Mouse (Mus musculus) heart, embryonic 13.5 days (tissue): ENCODE measurements at regions not wholly inside any gene's neighbourhood (a gene's known extent, or its start where the extent isn't known, plus 50 kb on each side); places are given as distances from the start of the nearest gene placed in this dataset.

ENCODE experiments used
- ATAC-seq: fragments of 200-750 bp; cut with Nextera tagmentation; 2 replicates; pipeline ENCODE4 v1.8.0; 2017; ENCODE audit warnings: moderate TSS enrichment; ENCODE audit not compliant: insufficient number of reproducible peaks, low FRiP score, low TSS enrichment; ENCODE audit errors: extremely low read depth
- H3K27ac ChIP-seq: fragments of 300-500 bp; sonication (generic); replicated peaks from 2 replicates; pipeline ENCODE4 v1.5.1; 2015; ENCODE audit warnings: moderate library complexity, mild to moderate bottlenecking, inconsistent platforms
- H3K27me3 ChIP-seq: fragments of 300-500 bp; sonication (generic); replicated peaks from 2 replicates; pipeline ENCODE4 v1.6.1; 2015; ENCODE audit warnings: mild to moderate bottlenecking, inconsistent platforms
- H3K36me3 ChIP-seq: fragments of 300-500 bp; sonication (generic); 2 replicates; pipeline ENCODE4 v1.6.1; 2015; ENCODE audit warnings: mild to moderate bottlenecking, inconsistent platforms
- H3K4me1 ChIP-seq: fragments of 300-500 bp; sonication (generic); 2 replicates; pipeline ENCODE4 v1.6.1; 2015; ENCODE audit warnings: inconsistent platforms
- H3K4me2 ChIP-seq: fragments of 300-500 bp; sonication (generic); 2 replicates; pipeline ENCODE4 v1.6.1; 2015; ENCODE audit warnings: inconsistent platforms, mild to moderate bottlenecking, moderate library complexity
- H3K4me3 ChIP-seq: fragments of 300-500 bp; sonication (generic); 2 replicates; pipeline ENCODE4 v1.5.1; 2015; ENCODE audit warnings: moderate library complexity, mild to moderate bottlenecking, inconsistent platforms
- H3K9ac ChIP-seq: fragments of 300-500 bp; sonication (generic); 2 replicates; pipeline ENCODE4 v1.6.1; 2015; ENCODE audit warnings: inconsistent platforms, mild to moderate bottlenecking, moderate library complexity
- H3K9me3 ChIP-seq: fragments of 300-500 bp; sonication (generic); 2 replicates; pipeline ENCODE4 v1.6.1; 2016; ENCODE audit warnings: inconsistent platforms
- WGBS: fragments of 180-500 bp; shearing (Covaris S2); methylation state at CpG from one replicate; pipeline ENCODE4 v1.1.7; 2015; ENCODE audit warnings: mixed read lengths; 5-methylcytosine and 5-hydroxymethylcytosine counted together

DNA sequence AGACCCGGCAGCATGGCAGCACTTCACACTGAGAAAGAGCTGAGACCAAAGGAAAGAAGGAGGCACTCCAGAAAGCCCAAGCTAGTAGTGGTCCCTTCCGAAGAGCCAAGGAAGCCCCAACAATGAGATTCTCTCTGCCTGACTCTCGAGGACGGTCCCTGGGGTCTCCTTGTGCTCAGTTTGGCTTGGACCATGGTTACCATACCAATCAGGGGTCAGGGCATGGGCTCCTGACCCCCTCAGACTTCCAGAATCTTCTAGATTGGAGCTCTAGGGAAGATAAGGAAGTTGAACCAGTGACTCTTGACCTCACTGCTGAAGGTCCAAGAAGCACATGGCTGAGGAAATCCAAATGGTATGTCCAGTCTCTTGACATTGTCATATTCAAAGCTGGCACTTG lies 53.0 kb upstream of the Cplx2 start:
- H3K4me3 ChIP-seq, result no peak overlapping the region
- no peaks in the 10 kb centered on the region for H3K9me3 ChIP-seq
- H3K9ac ChIP-seq, result no peak overlapping the region
- H3K27ac ChIP-seq, result no peak overlapping the region
- ATAC-seq, result no peak
- 71% methylated on average over 4 of the region's 4 CpGs for WGBS
- no peaks in the 10 kb centered on the region for H3K36me3 ChIP-seq
- no peak overlapping the region for H3K4me2 ChIP-seq
- peaks cover 9% of the 10 kb centered on the region for H3K4me1 ChIP-seq
- H3K27me3 ChIP-seq, result peaks cover 6% of the 10 kb centered on the region; the same call in 1 of the 2 replicates

DNA sequence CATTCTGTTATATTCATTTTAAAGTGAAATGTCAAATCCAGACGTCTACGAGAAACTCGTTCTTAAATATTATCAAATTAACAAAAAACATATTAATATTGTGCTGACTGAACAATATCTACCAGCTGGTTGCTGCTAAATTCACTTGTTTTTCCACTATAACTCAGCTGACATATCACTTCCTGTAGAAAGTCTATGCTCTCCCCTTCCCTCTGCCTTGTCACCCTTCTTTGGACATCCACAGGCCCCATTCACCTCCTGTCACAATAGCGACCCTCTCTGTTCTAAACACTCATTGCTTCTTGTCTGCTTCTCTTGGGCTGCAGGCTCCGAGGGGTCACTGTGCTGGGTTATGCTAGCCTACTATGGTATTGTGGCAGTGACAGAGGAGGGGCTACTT lies 52.5 kb upstream of the Cplx2 start:
- 69% methylated on average over 5 of the region's 5 CpGs for WGBS
- Histone ChIP-seq H3K4me2 (no peak overlapping the region), H3K27ac (no peak overlapping the region), H3K36me3 (no peaks in the 10 kb centered on the region), H3K9ac (no peak overlapping the region), H3K4me1 (peaks cover 6% of the 10 kb centered on the region; the same call in 1 of the 2 replicates), H3K27me3 (peaks cover 6% of the 10 kb centered on the region; the same call in 1 of the 2 replicates), H3K9me3 (no peaks in the 10 kb centered on the region), H3K4me3 (no peak overlapping the region)
- ATAC-seq, result no peak

DNA sequence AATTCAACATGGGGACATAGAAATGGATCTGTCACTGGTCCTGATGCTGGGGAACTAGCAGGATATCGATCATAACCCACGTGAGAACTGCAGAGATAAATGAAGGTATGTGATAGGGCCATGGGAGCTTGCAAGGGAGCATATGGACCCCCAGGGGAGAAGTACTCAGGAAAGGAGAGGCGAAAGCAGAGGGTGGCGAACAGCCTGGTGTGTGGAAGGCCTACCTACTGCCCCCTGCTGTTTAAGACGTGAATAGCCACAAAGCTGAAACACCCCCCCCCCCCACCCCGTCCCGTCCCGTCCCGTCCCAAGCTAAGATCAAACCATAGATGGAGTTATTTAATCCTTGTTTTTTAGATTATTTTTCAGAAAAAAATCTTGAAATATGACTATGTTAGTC lies 50.9 kb upstream of the Cplx2 start:
- Histone ChIP-seq H3K4me2 (no peak overlapping the region), H3K4me3 (no peak overlapping the region), H3K27me3 (peaks cover 20% of the 10 kb centered on the region), H3K36me3 (no peaks in the 10 kb centered on the region), H3K9ac (no peak overlapping the region), H3K4me1 (peaks cover 6% of the 10 kb centered on the region; the same call in 1 of the 2 replicates), H3K27ac (no peak overlapping the region), H3K9me3 (no peaks in the 10 kb centered on the region)
- no peak for ATAC-seq
- WGBS, result 51% methylated on average over 9 of the region's 9 CpGs

DNA sequence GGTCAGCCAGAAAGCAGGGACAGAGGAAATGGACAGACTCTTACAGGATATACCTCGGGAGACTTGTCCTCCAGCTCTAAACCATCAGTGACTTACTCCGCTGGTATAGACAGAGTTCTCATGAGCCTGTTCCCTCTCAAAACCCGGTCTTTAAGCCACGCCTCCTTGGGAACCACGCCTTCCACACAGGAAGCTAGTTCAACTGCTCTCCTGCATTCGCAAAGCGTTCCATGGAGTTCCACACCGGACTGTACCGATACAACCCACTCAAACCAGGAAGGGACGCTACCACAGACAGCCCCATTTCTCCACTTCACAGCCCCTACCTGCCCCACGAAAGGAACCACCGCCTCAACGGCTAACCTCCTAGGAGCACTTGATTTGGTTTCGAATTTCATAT lies 50.1 kb upstream of the Cplx2 start:
- H3K36me3 ChIP-seq, result no peaks in the 10 kb centered on the region
- ATAC-seq, result no peak
- H3K4me2 ChIP-seq, result no peak overlapping the region
- H3K27ac ChIP-seq, result no peak overlapping the region
- H3K9ac ChIP-seq, result no peak overlapping the region
- 60% methylated on average over 14 of the region's 14 CpGs for WGBS
- H3K4me3 ChIP-seq, result no peak overlapping the region
- H3K27me3 ChIP-seq, result peaks cover 23% of the 10 kb centered on the region
- H3K4me1 ChIP-seq, result peaks cover 6% of the 10 kb centered on the region; the same call in 1 of the 2 replicates
- no peaks in the 10 kb centered on the region for H3K9me3 ChIP-seq
